Mouse (Mus musculus): ENCODE data around the gene Jchain.

DNA sequence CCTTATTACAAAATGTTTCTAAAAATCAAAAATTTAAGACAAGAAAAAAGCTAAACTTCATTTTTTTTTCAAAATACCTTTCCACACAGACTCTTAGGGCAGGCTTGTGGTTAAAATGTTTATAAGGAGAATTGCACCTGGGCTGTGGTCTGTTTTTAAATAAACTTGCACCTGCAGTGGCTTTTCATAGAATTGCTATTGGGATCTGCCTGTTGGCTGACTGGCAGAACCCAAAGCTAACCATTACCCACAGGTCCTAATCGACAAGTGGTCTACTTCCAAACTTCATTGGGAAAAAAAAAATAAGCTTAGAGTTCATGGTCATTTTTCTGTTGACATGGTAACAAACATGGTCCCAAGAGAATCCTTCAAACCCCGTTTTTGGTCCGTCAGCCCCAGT lies 7.0 kb upstream of the Jchain start:
- TF ChIP-seq CTCF (IDR thresholded peaks at IDR 0.05) (no peak), POLR2A (IDR thresholded peaks at IDR 0.05; ENCODE audit: insufficient read depth, low read depth, low read length) (no peak)
